Mouse (Mus musculus) brain, embryonic 18.5 days (tissue): ENCODE measurements around the gene Nucb2.

Source experiments
- DNase-seq: peaks from one replicate; pipeline ENCODE4 v3.0.0-alpha.2; 2012; ENCODE audit warnings: low read depth, low spot score

Nucb2 gene

GRCm38 (mm10) chr7:116519805-116520204 lies 15.6 kb downstream of the Nucb2 start:
- no peak for DNase-seq

GRCm38 (mm10) chr7:116524577-116524976 lies 20.4 kb downstream of the Nucb2 start:
- DNase-seq, result no peak

- DNase-seq, result no peak
Observed at GRCm38 (mm10) chr7:116529793-116530192, 25.6 kb downstream of the Nucb2 start.

- DNase-seq, result no peak
Observed at GRCm38 (mm10) chr7:116530470-116530869, 26.3 kb downstream of the Nucb2 start.

GRCm38 (mm10) chr7:116531311-116531710 lies 27.1 kb downstream of the Nucb2 start:
- DNase-seq, result no peak

GRCm38 (mm10) chr7:116556834-116557233 lies 52.7 kb downstream of the Nucb2 start:
- no peak for DNase-seq

- DNase-seq, result no peak
Observed at GRCm38 (mm10) chr7:116574551-116574950, 70.4 kb downstream of the Nucb2 start.
